Mouse (Mus musculus) CH12F3 (cell line): ENCODE measurements around the gene Rpf1.

Experiments
- in situ Hi-C: fragments of 300-500 bp; cut with MboI; formaldehyde crosslinking; loops from 2 replicates; pipeline ENCODE4 v1.14.3; 2020; ENCODE audit warnings: low sequenced_read_pairs

The Rpf1 gene

DNA sequence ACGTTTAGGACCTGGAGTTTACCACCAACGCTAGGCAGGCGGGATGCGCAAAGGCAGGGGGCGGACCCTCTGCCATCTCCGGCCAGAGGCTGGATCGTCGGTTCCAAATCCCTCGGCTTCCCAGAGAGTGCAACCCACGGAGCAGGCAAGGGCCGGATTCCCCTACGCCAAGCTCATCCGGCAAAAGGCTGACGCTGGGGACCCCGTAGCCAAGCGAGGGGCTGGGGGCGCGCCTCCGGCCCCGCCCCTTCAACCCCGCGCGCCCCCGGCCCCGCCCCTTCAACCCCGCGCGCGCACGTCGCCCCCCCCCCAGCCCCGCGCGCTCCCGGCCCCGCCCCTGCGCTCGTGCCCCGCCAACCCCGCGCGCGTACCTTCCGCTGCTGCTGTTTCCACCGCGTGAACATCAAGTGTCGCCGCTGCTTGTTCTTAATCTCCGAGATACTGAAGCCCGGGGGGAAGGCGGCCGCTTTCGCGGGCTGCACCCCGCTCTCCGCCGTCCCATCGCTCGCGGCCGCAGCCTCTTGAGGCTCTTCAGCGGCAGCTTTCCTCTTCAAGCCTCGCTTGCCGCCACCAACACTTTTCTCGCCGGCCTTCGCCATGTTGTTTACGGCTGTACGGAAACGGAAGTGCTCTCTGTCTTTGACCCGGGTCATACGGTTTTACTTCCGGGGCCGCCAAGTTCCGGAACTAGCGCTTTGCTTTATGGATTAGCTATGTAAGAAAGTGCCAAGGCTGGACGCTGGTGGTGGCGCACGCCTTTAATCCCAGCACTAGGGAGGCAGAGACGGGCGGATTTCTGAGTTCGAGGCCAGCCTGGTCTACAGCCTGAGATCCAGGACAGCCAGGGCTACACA, at the start of gene Rpf1:
Rpf1 (minus strand) TSS at position 632 of the 854 bp plus-strand sequence.
- in situ Hi-C loops: no loop called here

DNA sequence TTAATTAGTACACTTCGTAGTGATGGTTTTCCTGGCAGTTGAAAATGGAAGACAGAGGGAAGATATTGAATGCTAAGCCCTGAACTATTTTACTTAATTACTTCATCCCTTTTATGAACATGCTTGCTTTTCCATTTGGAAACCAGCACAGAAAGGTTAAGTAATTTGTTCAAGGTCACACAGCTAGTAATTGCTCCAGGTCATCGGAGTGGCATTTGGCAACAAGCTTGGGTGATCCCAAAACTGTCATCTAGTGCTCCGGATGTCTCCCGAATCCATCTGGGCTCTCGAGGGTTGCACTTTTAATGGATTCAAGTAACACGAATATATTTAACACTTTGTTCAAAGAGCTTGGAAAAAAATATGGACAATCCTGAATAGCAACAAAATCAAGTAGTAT, 49.7 kb upstream of the Rpf1 start:
- in situ Hi-C loops: no loop called here

DNA sequence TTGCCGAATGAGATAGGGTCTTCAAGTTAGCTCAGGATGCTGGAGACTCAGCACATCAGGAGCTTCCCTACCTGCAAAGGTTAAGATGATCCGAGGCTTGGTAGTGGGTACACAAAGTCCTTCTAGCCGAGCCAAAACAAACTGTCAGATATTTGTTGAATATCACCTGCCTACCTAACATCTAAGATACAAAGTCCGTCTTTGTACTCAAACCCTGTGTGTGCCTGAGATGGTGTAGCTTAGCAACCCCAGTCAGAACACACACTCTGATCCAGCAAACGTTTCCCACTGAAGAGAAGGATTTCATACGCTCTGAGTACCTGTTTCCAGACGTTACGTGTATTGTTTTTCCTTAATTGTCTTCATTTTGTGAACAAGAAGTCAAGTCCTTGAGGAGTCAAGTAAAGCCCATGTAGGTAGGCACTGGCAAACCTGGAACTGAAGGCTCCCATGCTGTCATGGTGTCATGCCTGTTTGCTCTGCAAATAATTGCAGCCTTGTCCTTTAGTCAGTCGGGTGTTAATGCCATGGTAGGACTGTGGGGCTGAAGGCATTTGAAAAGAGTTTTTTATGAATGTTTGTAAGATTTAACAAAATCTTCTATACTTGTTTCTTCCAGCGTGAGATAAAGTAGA, 49.0 kb upstream of the Rpf1 start, which contains the start of gene Uox:
Uox (plus strand) TSS at position 279 of the 635 bp plus-strand sequence.
- in situ Hi-C loops: no loop called here

DNA sequence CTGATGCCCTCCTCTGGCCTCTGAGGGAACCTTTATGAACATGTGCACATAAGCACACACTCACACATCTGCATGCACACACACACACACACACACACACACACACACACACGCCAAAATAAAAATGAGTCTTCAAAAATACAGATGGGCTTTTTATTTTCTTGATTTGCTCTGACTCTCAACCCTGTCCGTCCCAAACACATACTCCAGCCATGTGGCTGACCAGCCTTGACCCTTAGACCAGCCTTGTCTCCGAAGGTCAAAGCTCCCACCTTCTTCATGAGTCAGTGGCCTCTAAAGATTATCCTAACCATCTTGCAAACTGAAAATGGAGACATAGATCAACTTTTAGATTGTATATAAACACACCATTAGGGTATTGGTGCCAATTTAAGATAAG, 48.4 kb upstream of the Rpf1 start:
- in situ Hi-C loops: loop anchor here (10.0 kb wide), 2 partner anchors 215 to 335 kb away; no protein-coding TSS in a partner anchor

DNA sequence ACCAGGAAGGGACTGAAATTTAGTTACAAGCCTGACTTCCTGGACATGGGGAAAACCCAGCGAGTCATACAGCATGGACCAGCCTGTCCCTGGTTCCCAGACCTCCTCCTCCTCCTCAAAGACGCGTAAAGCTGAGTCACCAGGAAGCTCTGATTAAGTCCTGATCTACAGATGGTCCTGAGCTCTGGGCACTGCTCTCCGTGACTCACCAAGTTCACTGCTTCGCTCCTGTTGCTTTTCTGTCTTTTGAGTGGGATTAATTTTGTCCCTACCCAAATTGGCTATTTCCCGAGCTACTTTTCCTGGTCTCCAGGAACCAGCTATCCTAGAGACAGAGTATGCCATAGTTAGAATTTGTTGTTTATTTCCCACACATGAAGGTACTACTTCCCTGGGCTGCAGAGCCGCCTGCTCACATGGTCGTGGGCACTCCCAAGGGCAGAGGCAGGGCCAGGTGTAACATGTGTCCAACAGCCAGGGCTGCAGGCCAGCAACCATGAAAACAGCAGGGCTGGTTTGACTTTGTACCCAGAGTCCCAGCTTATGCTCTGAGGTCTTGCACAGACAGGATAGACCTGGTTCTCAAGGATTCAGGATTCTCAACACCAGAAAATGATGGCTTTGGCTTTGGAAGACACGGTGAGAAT, 46.8 kb upstream of the Rpf1 start:
- in situ Hi-C loops: loop anchor here (10.0 kb wide), 2 partner anchors 217 to 337 kb away; no protein-coding TSS in a partner anchor

DNA sequence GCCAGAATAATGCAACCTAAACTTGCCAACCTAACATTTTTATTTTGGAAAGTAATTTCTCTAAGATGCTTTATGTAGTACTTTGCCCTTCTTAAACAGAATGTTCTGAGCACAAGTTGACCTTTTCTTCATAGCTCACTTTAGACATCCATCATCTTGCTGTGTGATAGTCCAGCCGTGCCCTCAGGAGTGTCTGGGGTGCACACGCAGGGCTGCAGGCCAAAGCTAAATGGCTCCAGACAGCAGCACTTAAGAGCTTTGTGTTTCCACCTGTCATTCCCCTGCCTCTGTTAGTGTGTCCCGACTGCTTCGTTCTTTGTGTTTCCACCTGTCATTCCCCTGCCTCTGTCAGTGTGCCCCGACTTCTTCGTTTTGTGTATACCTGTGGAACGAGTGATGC, 46.1 kb upstream of the Rpf1 start:
- in situ Hi-C loops: loop anchor here (10.0 kb wide), 2 partner anchors 217 to 337 kb away; no protein-coding TSS in a partner anchor

DNA sequence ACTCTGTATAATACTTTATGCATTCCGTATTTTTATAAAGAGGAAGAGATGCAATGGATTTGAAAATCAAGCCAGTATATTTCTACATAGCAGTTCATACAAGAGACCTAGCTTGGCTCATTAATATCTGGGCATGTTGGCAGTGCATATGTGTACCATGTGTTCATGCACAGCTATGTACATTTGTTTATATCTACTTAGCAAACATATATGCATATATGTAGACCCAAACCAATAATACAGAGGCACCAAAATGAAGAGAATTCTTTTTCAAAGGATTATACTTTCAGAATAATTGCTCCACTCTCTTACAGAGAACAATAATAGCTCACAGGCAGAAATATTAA, 43.8 kb upstream of the Rpf1 start:
- in situ Hi-C loops: loop anchor here (10.0 kb wide), 2 partner anchors 220 to 340 kb away; no protein-coding TSS in a partner anchor

DNA sequence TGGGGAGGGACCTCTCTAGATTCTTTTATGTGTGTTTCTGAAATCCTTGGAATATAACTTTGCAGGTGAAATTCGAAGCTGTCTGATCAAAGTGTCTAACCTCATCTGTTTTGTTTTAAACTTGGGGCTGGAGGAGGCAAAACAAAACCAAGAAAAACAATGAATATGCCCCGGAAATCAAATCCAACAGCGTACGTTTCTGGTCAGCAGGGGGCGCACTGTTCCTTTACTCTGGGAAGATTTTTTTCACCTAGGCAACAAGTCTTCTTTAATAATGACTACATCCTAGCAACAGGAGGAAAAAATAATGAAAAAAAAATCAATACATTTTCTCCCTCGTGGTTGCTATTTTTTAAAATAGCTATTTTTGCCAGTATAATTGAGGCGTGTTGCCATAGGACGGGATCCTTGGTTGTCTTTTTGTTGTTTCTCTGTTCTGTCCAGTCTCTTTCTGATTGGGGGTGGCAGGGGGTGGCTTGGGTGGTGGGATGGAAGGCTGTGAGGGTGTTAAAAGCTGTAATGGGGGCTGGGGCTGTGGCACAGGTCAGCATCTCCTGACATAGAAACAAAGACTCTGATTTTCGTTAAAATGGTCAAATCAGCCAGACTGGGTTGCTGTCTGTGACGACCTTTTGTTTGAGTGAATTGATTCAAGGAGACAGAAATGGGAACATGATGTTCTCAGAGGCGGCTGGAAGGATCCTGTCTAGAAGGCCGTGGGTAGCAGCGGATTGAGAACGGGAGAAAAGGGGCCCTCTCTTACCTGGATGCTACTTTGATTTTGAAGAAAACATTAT, 43.2 kb upstream of the Rpf1 start:
- in situ Hi-C loops: loop anchor here (10.0 kb wide), 2 partner anchors 220 to 340 kb away; no protein-coding TSS in a partner anchor

DNA sequence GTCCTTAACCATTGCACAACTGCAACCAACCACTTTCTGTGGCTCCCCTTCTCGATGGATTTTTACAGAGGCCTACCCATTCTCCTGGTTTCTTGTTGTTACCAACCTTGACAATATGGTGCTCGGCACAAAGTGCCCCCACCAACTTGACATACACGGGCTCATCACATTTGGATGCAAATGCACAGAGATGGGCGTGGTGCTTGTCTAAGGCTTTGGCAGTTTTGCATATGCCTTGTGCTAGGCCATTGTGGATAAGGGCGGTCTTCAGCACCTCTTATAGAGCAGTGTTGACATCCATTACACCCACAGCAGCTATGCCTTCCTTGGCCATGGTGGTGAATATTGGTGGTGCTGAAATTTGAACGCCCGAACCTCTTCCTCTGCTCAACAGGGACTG, 41.7 kb upstream of the Rpf1 start:
- in situ Hi-C loops: loop anchor here (10.0 kb wide), 2 partner anchors 222 to 342 kb away; no protein-coding TSS in a partner anchor

DNA sequence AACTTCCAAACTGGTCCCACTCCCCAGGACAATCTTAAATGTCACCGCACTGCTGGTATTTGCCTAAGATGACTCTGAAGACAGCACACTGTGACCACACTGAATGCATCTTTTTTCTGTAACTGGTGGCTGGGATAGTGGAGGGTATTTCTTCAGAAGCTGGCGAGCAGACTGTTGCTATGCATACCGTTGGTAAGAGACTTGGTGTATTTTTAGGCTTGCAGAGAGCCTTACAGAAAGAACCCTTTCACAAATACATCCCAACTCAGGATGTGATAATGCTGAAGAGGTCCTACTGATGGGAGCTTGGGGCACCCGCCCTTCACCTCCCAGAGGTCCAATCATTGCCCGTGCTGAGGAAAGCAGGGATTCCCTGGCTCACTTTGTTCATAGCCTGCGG, 36.3 kb upstream of the Rpf1 start:
- in situ Hi-C loops: no loop called here

DNA sequence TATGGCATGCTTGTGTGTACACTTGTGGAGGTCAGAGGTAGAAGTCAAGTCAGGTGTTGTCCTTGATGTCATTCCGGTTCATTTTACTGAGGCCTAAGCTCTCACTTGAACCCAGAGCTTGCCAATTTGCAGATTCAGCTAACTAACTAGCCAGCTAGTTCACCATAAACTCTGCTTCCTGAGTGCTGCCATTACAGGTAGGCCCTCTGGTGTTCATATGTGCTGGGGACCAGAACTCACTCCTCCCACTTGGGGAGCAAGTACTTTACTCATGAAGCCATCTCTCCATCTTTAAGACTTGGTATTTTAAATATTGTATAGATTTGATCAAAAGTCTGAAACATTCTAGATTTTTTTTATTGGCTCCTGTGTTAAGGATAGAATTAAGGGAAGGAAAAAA, 35.3 kb upstream of the Rpf1 start:
- in situ Hi-C loops: no loop called here

DNA sequence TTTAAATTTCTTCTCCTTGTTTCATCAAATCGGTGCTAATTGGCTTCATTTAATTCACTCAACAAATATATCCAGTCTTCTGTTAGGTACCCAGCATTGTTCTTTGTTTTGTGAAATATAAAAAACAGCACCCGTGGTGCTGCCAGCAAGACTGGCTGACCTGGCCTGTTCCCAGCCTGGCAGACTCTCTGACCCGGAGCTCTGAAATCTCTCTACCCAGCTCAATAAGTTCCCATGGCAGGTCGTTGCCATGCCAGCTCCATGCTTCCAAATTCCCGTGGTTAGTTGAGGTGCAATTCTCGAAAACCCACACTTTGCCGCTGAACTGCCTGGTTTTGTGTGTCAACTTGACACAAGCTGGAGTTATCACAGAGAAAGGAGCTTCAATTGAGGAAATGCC, 33.6 kb upstream of the Rpf1 start:
- in situ Hi-C loops: no loop called here

DNA sequence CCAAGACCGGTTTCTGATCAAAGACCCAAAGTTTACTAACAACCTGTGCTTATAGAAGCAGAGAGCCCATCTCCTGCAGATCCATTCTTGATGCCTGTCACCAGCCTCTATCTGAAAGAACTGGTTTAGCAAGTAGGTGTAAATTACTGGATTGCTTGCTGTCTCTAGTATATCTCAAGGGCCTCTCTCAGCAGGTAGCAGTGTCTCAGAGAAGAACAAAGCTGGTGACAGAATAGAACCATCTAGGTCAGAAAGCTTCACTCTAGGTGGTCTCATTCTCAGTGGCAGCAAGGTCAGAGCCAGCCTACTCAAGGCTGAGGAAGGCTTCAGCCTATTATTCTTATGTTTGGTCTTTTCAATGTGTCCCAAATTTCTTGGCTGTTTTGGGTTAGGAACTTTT, 22.4 kb upstream of the Rpf1 start:
- in situ Hi-C loops: no loop called here

DNA sequence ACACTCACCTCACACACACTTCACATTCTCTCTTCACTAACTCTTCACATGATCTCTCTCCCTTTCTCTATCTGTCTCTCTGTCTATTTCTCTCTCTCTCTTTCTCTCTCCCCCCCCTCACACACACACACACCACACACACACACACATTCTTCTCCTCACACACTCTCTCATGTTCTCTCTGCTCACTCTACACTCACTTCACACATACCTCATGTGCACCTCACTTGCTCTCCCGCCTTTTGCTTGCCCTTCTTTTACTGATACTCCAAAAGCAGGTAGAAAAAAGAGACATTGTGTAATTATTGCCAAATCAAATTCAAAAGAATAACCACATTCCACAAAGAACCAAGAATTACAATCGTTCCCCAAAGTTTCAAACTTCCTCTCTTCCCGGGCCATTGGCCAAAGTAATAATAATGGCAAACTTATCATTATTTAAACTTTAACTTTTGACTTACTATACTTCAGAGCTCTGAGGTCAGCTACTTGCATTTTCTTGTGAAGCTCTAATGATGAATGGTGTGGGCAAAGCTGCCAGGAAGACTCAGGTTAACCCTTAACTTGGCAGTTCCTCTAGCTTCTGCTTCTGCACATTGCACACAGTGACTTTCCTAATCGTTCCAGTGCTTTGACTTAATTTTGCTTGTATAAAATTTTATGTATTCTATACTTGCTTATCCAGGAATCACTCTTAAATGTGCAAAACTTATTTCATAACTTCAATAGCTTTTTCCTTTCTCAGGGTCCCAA, 19.5 kb upstream of the Rpf1 start:
- in situ Hi-C loops: no loop called here

DNA sequence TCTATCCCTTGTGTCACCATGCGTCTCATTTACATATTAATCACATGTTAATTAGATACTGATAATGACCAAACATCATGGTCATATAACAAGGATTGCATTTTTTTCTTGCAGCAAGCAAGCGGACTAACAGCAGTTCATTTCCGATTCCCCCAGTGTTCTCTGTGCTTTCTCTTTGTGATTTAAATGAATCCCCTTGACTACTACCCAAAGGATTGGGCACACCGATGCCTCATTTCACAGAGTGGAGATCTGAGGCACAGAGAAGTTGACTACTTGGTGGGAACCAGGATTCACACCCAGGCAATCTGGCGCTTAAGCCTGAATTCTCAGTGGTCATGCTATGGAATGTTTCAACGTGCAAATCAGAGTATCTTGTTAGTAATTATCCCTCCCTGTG, 13.8 kb upstream of the Rpf1 start:
- in situ Hi-C loops: no loop called here

DNA sequence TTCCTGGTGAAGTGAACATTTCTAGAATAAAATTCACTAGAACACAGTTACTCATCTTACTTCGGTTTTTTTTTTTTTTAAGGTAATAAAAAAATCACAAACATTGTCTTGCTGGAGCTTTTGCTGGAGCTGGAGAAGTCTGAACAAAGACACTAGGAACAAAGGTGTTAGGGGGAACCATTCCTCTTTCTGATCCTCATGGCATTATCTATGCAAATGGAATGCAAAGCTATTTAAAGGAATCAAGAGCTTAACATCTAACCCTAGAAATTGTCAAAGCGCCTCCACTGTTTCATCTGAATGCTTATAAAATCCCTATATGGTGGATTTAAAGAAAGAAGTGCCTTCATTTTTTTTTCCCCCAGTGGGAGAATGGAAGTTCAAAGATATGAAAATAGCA, 7.1 kb upstream of the Rpf1 start:
- in situ Hi-C loops: no loop called here

DNA sequence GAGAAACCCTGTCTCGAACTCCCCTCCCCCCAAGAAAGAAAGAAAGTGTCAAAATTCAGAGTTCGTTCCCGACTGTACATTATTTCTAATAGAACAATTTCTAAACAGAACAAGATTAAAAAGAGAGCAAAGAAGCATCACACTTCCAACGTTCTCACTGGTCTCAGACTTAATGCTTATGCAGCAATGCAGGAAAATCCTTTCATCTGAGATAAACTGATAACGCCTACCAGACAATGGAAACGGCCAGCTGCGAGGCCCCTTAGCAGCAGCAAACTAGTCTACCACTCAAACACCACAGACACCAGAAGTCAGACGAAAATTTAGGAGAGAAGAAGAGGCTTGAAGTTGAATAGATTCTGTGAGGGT, 407 bp upstream of the Rpf1 start:
- in situ Hi-C loops: no loop called here

DNA sequence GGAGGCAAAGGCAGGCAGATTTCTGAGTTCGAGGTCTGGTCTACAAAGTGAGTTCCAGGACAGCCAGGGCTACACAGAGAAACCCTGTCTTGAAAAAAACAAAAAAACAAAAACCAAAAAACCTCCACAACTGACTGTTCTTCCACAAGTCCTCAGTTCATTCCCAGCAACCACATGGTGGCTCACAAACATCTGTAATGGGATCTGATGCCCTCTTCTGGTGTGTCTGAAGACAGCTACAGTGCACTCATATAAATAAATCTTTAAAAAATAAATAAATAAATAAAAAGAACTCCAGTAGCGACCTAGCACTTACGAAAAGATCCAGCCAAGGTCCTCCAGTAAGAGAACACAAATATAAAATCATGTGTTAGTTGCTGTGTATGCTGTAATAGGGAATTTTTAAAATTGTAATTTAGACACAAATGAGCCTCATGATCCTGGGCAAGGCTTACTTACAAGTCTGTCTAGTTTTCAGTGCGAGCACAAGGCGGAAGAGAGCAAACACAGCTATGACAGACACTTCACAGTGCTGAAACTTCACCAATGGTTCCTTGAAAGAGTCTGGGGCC, 917 bp downstream of the Rpf1 start:
- in situ Hi-C loops: no loop called here

DNA sequence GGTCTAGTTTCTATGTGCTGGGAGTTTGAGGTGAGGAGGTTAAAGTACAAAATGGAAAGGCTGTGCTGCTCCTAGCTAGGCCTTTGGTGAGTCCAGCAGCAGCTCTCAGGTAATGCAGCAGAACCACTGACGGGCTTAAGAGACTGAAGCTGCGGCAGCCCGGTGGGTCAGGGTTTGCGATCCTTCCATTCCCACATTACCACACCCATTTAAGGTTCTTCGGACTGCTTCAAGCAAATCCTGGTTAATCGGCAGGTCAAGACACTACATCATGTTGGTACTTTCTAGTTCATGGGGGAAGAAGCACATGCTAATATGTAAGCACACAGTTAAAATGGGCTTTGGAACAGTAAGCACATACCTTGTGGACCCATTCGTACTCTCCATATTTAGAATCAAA, 14.5 kb downstream of the Rpf1 start:
- in situ Hi-C loops: no loop called here

DNA sequence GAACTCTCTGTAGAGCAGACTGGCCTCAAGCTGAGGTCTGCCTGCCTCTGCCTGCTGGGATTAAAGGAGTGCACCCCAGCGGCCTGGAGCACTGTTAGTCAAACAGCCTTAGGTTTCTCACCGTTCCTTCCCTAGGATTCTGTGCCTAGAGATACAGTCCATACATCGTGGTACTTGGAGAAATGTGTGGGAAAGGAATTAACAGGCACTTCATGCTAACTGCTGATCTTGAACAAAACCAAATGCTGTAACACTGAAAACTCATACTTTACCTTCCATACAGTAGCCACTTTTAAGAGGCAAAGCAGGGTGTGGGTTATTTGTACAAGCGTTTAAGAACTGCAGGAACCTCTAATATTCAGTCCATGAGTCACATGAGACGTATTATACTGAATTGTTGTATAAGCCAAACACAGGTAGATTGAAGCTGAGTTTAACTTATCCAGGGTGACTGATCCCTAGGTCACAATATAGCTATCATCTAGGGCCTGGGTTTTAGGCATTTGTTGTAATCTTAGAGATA, 19.6 kb downstream of the Rpf1 start:
- in situ Hi-C loops: no loop called here
